Mouse (Mus musculus): ENCODE data around the gene Azi2.

DNA sequence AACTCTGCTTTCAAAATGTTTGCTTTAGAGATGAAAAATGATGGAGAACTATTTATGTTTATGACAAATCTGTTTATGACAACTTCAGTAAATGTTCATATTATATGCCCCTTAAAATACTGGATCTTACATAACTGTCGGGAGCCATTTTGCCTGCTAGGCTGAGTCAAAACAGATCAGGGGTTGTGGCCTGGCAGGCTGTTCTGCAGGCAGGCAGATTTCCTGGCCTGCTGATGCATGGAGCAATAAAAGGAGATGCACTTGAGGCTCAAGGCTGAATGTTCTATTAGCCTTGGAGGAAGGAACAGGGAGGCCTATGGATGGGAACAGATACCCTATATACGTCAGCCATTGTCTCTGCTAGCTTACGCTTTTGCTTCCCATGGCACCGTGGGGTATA lies 36.4 kb upstream of the Azi2 start:
- TF ChIP-seq CTCF (IDR thresholded peaks at IDR 0.05; ENCODE audit: extremely low read depth, insufficient read length, insufficient replicate concordance, low read depth, low read length) (no peak), POLR2A (IDR thresholded peaks at IDR 0.05; ENCODE audit: low read depth, low read length) (no peak)
